Mouse (Mus musculus) small intestine, adult 2 months (tissue): Measurements from ENCODE around the gene Raf1.

Source experiments
- CTCF ChIP-seq: fragments of 200-500 bp; IDR thresholded peaks from 2 replicates; pipeline ENCODE4 v1.5.1; 2012; ENCODE audit warnings: low read depth, mild to moderate bottlenecking, control low read depth, inconsistent platforms, low read length, moderate library complexity, mixed read lengths; ENCODE audit not compliant: insufficient replicate concordance, insufficient read length; ENCODE audit errors: extremely low read depth
- POLR2A ChIP-seq: fragments of 200-500 bp; IDR thresholded peaks from 2 replicates; pipeline ENCODE4 v1.6.1; 2012; ENCODE audit warnings: low read depth, mild to moderate bottlenecking, control low read depth, inconsistent platforms, low read length, moderate library complexity

DNA sequence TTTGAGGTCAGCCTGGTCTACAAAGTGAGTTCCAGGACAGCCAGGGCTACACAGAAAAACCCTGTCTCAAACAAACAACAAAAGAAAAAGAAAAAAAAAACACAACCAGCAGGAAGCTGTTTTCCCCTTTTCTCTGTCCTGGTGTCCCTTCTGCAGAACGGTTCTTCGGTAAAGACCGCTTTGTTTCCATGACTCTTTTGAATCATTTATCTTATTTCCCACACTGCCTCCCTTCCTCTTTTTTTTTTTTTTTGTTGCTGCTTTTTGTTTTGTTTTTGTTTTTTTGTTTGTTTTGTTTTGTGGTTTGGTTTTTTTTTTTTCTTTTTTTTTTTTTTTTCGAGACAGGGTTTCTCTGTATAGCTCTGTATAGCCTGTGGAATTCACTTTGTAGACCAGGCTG lies 83.2 kb downstream of the Raf1 start:
- TF ChIP-seq CTCF (no peak), POLR2A (no peak)
